Mouse (Mus musculus) fibroblast of lung, adult 2 months (primary cell): Measurements from ENCODE around the gene Aebp2.

Source experiments
- DNase-seq: peaks from one replicate; pipeline ENCODE4 v3.0.0-alpha.2; 2011; ENCODE audit warnings: low read depth

Aebp2 gene

DNA sequence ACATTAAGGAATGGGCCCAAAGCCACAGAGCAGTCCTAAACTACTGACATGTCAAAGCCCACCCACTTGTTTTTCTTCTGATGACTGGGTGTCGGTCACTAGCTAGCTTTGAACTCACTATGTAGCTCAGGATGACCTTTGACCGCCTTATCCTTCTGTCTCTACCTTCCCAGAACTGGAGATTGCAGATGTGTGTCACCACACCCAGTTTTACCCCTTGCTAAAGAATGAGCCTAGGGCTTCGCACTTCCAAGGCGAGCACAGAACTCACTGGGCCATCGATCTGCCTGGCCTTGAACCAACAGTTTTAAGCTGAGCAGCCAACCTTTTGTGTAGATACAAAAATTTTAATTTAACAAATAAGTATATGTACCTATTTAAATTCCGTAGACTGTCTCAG lies 13.8 kb upstream of the Aebp2 start:
- no peak for DNase-seq

- no peak for DNase-seq
Observed at GRCm38 (mm10) chr6:140609533-140609932, 12.9 kb upstream of the Aebp2 start.

DNA sequence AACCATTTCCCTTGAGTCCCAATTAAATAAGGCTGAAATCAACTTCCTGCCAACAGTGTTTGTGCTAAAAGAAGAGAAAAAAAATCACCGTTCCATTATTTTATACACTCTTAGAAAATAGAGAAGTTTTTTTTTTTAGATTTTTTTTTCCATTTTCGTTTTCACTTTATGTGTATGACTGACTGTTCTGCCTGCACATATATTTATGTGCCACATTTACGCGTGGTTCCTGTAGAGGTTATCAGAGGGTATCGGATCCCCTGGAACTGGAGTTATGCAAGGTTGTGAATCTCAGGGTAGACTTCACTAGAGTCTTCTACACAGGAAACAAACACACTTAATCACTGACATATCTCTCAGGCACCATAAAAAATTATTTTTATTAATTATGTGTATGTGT lies 12.3 kb upstream of the Aebp2 start:
- DNase-seq: no peak

DNA sequence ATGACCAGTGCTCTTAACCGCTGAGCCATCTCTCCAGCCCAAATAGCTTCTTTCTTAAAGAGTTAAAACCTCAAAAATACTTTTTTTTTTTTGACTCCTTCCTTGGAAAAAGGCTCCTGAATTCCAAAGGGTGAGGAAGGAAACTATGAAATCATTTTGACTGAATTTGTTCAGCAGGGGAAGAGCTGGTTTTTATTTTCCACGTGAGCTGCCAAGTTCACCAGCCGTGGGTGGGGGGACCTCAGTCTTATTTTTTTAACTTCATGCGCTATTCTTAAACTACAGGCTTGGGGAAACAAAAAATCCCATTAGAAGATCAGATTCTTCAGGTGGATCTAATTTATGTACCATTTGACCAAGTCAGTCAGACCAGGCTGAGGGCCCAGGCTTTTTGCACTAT lies 11.2 kb upstream of the Aebp2 start:
- no peak for DNase-seq

DNA sequence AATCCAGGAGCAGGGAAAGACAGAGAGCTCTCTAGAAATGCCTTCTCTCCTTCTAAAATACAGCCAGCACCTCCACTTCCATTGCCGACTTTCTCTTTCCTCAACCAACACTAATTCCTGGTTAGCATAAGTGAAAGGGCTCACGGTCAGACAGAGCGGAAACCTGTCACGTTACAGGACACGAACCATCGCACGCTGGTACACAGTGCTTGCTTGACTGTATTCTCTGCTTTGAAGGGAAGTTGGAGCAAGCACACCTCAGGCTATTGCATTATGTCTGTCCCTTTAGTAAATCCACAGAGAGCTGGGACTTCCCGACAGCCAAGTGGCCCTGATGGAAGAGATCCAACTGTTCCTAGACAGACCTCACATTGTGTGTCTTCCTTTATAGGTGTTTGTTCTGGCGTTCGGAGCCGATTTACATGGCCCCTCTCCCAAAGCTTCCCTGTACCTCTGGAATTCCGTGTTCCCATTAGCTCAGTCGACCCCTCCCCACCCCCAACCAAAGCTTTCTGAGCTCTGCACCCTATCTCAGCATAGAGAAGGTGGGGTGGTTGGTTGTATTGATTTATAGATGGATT lies 10.5 kb upstream of the Aebp2 start:
- no peak for DNase-seq

DNA sequence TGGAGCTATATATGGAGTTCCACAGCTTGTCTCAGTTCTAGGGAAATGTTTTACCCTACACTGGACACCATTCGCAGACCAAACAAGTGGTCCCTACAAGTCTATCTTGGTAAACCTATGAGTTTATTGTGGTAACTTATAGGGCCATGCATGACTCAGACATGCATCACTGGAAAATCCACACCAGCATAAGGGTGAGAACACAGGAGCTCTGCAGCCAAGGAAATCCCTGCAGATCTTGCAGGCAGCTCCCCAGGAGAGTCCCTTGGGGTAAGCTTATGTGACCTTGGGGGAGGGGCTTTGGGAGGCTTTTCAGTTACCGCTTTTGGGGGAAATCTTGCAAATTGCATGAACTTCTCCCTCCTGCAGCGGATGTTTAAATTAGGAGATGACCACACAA lies 8.6 kb upstream of the Aebp2 start:
- no peak for DNase-seq

DNA sequence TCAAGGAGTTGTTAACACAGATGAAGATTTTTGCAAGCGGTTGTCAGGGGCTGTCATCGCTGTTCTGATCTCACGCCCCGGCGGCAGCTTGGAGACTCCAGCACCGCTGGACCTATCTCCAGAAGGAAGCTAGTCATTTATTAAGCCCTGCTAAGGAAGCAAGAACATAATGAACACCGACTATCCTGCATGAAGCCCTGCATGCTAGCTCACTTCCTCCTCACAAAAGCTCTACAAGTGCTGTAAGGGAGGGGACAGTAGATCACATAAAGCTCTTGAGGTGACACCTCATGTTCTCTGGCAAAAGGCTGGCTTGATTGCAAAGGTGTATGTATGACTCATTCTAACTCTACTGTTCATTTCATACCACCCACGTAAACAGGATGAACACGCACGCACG lies 7.8 kb upstream of the Aebp2 start:
- no peak for DNase-seq

DNA sequence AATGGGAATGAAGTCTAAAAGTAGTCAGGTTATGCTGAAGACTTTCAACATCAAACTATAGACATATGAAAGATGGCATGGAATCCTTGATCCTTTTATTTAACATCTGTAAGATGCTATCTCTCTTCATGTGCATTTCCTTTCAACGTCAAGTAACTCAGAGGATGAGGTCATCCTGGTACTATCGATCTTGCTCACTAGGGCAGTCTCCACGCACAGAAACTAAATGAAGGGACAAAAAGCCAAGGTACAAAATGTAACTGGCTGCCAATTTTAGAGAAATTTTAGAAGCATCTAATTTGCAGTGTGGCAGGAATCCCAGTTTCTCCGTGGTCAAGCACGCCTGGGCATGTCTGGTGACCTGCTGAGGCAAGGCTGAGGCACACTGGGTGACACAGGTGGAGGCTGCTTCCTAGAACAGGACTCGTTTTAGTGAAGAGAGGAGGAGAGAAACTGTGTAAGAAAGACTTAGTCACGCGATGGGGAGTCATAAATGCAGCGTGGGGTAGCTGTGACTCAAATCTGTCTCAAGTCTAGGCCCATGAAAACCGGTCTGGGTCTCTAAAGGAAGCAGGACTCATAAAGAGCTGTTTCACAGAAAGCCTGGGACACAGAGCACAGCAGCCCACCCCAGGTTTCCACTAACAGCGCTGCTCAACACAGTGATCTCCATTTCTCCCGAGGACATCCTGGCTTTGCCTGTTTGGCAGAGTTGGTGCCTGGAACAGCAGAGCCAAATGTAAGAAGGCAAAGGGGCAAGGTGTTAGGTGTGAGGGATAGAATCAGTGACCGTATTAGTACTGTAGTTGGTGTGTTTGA lies 1.7 kb upstream of the Aebp2 start:
- peak; percentile 79 for DNase-seq

DNA sequence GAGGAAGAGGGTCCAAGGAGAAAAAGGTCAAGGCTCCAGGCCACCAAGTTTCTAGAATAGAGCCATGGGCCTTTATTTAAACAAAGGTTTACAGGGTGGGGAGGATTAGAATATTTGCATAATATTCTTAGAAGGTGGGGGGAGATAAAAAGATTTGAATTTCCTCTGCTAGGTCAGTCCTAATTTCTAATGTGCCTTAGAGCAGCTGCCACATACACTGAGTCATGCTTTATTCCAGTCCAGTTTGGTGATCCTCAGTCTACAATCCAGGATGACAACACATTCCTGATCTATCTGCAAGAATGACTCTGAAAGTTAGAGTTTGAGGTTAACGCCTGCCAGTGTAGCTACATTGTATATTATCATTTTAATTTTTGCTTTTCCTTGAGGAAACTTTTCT lies 841 bp upstream of the Aebp2 start:
- DNase-seq: no peak

GRCm38 (mm10) chr6:140623226-140624095 lies 998 bp downstream of the Aebp2 start:
- DNase-seq: peak; percentile 85

GRCm38 (mm10) chr6:140624096-140625051 lies 1.9 kb downstream of the Aebp2 start:
- no peak for DNase-seq

DNA sequence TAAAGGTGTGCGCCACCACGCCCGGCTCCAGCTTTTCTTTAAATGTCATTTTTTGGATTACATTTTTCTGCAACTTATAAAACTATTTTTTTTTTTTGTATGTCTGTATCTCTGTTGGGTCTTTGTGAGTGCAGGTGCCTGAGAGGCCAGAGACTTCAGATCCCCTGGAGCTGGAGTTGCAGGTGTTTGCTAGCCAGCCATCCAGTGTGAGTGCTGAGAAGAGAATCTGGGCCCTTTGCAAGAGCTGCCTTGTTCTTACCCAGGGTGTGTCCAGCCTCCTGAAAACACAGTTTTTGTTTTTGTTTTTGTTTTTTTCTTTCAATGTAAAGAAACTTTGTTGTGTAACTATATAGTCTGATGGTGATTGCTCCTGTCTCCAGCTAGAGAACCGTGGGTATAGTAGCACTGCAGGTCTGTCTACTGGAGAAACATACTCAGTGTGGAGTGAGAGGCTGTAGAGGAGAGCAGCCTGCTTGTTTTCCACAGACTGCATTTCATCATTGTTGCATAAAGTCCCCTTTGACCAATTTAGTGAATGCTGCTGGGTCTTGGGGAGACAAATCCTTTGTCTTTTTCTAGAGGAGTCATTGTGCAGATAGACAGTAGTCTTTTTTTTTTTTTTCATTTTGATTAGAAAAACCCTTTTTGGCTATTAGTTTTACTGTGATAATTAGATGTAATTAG lies 6.9 kb downstream of the Aebp2 start:
- no peak for DNase-seq

DNA sequence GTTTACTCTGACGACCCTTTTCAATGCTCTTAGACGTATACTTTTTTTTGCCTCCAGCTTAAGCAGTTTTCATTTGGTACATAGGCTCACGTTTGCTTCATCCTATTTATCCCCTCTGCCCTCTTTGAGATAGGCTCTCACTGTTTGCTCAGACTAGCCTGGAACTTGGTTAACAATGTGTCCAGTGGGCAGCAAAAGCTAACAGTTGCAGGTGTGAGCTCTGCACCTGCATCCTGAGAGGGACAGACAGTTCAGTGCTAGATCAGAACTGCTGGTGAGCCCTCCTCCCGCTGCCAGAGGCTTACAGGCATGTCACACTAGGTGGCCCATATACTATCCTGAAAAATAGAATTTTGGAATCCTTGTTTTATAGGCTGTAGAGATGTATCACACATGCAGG lies 7.8 kb downstream of the Aebp2 start:
- no peak for DNase-seq

DNA sequence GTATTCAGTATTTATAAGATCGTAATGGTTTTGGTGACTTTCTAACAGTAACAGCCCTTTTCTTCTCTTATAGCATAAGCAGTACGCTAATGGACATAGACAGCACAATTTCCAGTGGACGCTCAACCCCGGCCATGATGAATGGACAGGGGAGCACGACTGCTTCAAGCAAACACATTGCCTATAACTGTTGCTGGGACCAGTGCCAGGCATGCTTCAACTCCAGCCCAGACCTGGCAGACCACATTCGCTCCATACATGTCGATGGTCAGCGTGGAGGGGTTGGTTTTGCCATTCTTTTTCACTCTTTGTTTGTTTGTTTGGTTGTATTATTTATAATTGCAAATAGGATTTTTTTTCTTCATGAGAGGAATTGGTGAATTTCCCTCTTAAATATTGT lies 11.2 kb downstream of the Aebp2 start:
- DNase-seq: no peak

DNA sequence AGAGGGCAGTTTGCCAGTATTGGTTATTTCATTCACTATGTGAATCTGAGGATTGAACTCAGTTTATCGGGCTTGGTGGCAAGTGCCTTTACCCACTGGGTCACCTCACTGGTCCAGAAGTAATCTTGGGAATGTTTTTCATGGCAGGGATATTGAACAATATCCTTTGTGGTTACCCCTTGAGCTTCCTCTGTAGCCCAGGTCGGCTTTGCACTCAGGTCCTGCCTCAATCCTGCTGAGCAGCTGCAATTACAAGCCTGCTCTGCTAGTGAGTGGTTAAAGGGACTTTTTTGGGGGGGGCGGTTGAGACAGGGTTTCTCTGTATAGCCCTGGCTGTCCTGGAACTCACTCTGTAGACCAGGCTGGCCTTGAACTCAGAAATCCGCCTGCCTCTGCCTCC lies 13.8 kb downstream of the Aebp2 start:
- no peak for DNase-seq

DNA sequence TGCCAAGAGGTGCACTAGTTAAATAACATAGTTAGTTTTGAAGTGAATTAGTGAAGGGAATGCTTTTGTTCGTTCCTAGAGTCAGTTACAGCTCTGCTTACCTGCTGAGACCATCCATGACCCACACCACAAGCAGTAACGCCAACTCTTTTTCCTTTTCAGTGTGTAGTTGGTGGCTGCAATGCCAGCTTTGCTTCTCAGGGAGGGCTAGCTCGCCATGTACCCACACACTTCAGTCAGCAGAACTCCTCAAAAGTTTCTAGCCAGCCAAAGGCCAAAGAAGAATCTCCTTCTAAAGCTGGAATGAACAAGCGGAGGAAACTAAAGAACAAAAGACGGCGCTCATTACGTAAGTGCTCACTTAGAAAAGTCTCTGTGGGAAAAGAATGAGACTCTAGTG lies 19.5 kb downstream of the Aebp2 start:
- DNase-seq: no peak

GRCm38 (mm10) chr6:140642655-140643054 lies 20.2 kb downstream of the Aebp2 start:
- DNase-seq: no peak

GRCm38 (mm10) chr6:140645931-140646330 lies 23.5 kb downstream of the Aebp2 start:
- no peak for DNase-seq

- DNase-seq: no peak
Observed at GRCm38 (mm10) chr6:140646892-140647291, 24.4 kb downstream of the Aebp2 start.

- no peak for DNase-seq
Observed at GRCm38 (mm10) chr6:140649812-140650211, 27.3 kb downstream of the Aebp2 start.

DNA sequence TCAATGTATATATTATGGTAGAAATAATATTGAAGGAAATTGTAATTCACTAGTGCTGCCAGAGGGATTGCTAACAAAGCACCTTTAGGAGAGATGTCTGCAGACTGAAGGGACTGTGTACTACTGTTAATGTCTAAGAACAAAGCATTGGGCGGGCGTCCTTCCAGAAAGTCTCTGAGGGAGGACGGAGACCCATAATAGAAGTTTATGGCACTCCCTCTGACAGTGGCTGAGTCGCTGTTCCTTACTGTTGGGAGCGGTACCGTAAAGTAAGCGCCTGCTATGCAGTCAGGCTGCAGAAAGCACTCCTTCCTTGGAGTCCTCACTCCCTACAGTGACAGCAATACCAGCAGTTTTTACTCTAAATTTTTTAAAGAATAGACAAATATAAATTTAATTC lies 29.5 kb downstream of the Aebp2 start:
- DNase-seq: no peak
